Mouse (Mus musculus) layer of hippocampus, postnatal 14 days (tissue): ENCODE measurements around the gene Prex1. TPM values are rescaled to one million over a fixed set of nuclear protein-coding genes. Genes with fewer than 3 reads are reported as not detected.

Source experiments
- DNase-seq, 2 experiments: peaks; one replicate each; pipeline ENCODE4 v3.0.0; 2021 to 2022; ENCODE audit warnings: low spot score in 2 of 2, mixed read lengths in 1 of 2
- total RNA-seq, 2 experiments: library from RNA; stranded (reverse); gene quantifications; 2 replicates each; pipeline ENCODE4 v1.2.3; 2021

The Prex1 gene
- total RNA-seq, 2 experiments from 2014 or later: 88.0 to 89.3 TPM

GRCm38 (mm10) chr2:166664506-166664905, 49.1 kb downstream of the Prex1 start:
- no peak for DNase-seq

DNA sequence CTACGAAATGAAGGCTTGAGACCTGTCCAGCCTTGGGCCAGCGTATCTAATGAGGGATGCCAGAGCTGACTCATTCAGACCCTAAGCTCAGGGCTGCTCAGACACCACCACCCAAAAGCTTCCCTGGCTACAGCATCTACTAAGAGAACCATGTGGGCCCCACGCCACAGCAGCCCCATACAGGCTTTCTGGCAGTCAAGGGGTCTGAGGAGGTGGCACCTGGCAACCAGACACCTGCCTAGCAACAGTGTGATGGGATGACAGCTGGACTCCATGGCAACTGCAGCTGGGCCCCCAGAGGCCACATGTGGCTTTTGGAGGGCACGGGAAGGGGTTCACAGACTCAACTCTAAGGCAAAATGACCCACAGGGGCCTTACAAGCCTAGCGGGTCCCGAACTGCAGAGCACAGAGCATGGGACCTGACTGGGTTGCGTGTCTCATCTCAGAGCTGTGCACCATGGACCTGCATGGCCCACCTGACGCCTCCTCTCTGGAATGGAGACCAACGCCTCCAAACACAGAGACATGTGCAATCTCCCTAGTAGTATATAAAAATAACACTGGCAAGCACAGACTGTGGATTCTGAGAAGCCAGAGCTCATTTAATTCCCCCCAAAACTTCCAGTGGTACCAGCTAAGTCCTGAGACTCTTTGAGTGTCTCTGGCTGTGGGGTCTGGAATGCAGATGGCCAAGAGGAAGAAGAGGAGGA, 50.2 kb downstream of the Prex1 start:
- DNase-seq: peak in 1 of 2 experiments; percentile 56

GRCm38 (mm10) chr2:166662595-166663160, 51.0 kb downstream of the Prex1 start:
- no peak for DNase-seq

GRCm38 (mm10) chr2:166661971-166662370, 51.7 kb downstream of the Prex1 start:
- DNase-seq: peak in 1 of 2 experiments; percentile 61

GRCm38 (mm10) chr2:166661498-166661897, 52.1 kb downstream of the Prex1 start:
- DNase-seq: no peak

DNA sequence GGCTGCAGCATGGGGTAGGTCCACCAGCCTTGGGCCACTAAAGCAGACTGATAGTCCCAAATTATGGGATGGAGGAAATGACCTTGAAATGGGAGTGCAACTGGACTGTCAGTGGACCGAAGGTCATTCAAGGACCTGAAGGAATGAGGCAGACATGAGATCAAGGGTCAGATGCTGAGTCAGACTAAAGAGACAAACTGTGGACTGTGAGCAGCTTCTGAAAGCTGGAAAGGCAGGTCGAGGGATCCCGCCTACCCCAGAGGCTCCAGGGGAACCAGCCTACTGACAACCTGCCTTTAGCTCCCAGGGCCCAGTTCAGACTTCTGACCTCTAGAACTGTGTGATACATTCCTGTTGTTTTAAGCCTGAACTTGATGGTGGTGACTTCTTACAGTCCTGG, 55.3 kb downstream of the Prex1 start:
- DNase-seq: no peak

- DNase-seq: no peak
Measured at GRCm38 (mm10) chr2:166657451-166658011, 56.1 kb downstream of the Prex1 start.

- DNase-seq: no peak
Measured at GRCm38 (mm10) chr2:166656630-166657029, 57.0 kb downstream of the Prex1 start.

DNA sequence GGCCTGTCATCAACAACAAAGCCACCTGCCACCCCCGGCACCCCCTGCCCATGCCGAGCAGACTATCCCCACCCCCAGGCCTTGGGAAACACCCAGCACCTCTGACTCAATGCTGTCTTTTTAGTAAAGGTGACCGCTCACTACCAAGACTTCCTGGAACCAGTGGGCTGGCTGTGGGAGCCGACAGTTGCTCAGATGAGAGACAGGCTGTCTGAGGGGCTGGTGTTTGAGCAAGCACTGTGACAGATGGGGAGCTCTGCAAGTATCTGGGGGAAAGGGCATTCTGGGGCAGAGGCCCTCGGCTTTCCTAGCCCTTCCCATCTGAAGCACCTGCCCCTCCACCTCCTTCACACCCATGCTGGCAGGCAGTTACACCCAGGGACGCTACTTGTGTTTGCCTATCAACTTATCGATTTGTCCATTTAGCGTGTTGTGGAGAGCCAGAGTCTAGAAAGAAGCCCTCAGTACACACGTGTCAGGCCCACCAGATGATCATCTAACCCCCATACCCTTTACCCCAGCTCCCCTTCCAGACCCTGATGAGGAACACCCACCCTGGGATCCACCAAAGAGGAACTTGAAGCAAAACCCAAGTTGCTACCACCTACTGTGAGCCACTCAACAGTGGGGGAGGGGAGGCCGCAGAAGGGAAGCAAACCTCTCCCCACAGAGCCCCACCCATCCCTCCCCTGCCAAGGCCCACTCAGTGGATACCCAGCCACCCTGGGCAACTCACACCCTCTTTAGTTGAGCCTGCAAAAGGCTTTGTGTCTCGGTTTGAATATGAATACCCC, 57.7 kb downstream of the Prex1 start:
- no peak for DNase-seq

- no peak for DNase-seq
Measured at GRCm38 (mm10) chr2:166655308-166655707, 58.3 kb downstream of the Prex1 start.

DNA sequence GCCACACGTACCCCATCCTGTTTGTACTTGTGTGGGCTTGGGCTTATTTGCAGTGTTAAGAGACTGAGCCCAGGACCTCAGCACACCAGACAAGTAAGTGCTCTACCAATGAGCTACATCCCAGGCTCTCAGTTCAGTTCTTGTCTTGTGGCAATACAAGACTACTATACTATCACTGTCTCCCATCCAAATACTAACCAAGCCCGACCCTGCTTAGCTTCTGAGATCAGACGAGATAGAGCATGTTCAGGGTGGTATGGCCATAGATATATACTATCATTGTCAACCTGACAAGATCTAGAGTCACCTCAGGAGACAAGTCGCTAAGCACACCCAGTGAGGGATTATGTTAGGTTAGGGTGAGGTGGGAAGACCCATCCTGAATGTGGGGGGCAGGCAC, 58.8 kb downstream of the Prex1 start:
- DNase-seq: no peak

DNA sequence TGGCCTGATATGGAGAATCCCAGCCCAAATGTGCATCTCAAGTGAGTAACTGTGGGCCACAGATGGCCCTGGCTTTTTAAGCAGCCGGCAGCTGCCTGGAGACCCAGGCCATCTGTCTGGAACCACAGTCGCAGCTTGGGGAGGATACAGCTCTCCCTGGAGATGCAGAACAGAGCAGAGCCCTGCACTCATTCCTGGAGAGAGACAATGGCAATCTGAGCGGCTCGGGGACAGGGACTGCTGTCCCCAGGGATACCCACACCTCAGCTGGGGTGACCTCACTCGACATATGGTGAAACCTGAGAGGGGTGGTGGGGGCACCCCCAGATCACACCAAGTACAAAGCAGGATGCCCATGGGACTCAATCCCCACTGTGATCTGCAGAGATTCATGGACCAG, 60.1 kb downstream of the Prex1 start:
- DNase-seq: peak in 1 of 2 experiments; percentile 49

GRCm38 (mm10) chr2:166652672-166653071, 61.0 kb downstream of the Prex1 start:
- DNase-seq: no peak

- no peak for DNase-seq
Measured at GRCm38 (mm10) chr2:166651317-166652030, 62.2 kb downstream of the Prex1 start.

DNA sequence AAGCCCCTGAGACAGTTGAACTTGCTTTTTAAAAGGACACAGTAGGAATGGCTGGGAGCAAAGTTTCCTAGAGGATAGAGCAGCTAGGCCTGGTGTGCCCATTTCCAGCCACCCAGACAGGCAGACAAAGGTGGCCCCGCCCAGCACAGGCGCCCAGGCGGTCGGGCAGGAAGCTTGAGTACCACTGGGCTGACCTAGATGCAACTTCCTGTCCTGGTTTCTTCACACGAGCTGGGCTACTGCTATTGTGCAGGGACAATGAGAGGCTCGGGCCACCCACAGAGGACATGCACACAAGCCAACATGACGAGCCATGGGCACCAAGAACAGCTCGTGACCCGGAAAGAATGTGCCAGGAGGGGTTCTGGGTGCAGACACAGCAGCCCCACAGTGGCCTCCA, 63.2 kb downstream of the Prex1 start:
- DNase-seq: no peak

GRCm38 (mm10) chr2:166647242-166647641, 66.4 kb downstream of the Prex1 start:
- no peak for DNase-seq

GRCm38 (mm10) chr2:166646434-166647088, 67.1 kb downstream of the Prex1 start:
- no peak for DNase-seq

DNA sequence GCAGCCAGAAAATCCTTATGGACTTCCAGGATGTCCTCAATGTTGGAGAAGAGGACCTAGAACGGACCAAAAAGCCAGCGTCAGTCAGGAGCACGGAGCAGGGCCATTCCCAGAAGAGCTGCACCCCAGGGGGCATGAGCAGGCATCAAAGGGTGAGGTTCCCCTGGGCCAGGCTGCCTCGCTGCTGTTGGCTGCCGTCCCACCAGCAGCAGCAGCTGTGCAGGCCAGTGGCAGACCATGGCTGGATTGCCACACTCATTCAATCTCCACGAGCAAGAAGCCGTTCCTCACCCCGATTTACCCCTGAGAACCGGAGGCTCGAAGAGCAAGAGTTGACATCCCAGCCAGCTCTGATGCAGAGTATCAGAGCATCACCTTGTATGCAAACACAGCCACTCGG, 68.8 kb downstream of the Prex1 start:
- no peak for DNase-seq

DNA sequence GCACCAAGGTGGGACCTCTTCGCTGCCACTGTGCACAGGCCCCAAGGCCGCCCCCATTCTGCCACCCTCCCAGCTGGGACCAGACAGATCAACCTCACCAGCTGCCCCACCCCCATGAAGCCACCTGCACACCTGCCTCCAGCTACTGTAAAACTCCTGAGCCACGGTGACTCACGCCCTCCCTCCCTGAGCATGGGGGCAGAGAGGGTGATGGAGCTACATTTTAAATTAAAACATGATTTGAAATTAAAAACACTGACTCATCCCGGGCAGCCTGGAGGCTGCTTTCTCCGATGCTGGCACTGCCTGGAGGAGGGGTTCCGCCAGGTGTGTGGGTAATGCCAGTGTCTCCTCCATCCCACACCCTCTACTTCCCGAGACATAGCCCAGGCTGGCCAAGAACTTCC, 71.0 kb downstream of the Prex1 start:
- DNase-seq: no peak

DNA sequence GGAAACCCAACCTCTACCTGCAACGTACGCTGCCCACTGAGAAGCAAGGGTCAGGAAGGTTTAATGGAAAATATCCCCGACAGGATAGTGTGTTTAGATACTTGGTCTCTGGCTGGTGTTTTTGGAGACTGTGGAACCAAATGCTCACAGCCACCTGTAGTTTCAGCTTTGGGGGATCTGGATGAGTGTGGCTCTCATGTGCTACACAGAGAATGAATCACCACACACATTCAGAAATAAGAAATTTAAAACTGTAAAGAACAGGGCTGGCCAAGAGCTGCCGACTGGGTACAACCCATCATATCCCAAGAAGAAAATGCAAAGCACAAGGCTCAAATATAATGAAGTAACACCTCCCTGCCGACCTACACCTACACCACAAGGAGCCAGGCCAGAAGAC, 73.9 kb downstream of the Prex1 start:
- DNase-seq: no peak
